Mouse (Mus musculus): ENCODE measurements at regions not wholly inside any gene's neighbourhood (a gene's known extent, or its start where the extent isn't known, plus 50 kb on each side); places are given as distances from the start of the nearest gene placed in this dataset.

- TF ChIP-seq CTCF (IDR thresholded peaks at IDR 0.05; ENCODE audit: control insufficient read depth, insufficient read depth, insufficient replicate concordance, low read depth, low read length) (no peak), POLR2A (IDR thresholded peaks at IDR 0.05; ENCODE audit: control insufficient read depth, low read depth, low read length) (no peak)
These were observed 99.8 kb downstream of the 3100002H09Rik start for GRCm38 (mm10) chr4:124510816-124511215.

Measured in testis, adult 2 months (tissue).